Mouse (Mus musculus) embryonic facial prominence, embryonic 14.5 days (tissue): ENCODE results near the gene Fam19a1. TPM values are rescaled to one million over a fixed set of nuclear protein-coding genes. Genes with fewer than 3 reads are reported as not detected.
A peak's percentile ranks its signal among the peaks of the same experiment; 100 is the strongest.

Experiments
- ATAC-seq: fragments of 200-750 bp; cut with Nextera tagmentation; 2 replicates; pipeline ENCODE4 v1.8.0; 2017; ENCODE audit warnings: low read depth, moderate number of reproducible peaks, moderate TSS enrichment
- DNase-seq: peaks from one replicate; pipeline ENCODE4 v3.0.0-alpha.2; 2015; ENCODE audit warnings: low spot score
- H3K27ac ChIP-seq: fragments of 300-500 bp; sonication (generic); replicated peaks from 2 replicates; pipeline ENCODE4 v1.5.1; 2014; ENCODE audit warnings: low read depth, mild to moderate bottlenecking, low read length, moderate library complexity
- H3K27me3 ChIP-seq: fragments of 300-500 bp; sonication (generic); replicated peaks from 2 replicates; pipeline ENCODE4 v1.6.1; 2014; ENCODE audit warnings: low read length; ENCODE audit not compliant: control insufficient read depth, insufficient read depth
- H3K36me3 ChIP-seq: fragments of 300-500 bp; sonication (generic); 2 replicates; pipeline ENCODE4 v1.6.1; 2014; ENCODE audit warnings: low read length, mixed read lengths; ENCODE audit not compliant: control insufficient read depth, insufficient read depth
- H3K4me1 ChIP-seq: fragments of 300-500 bp; sonication (generic); 2 replicates; pipeline ENCODE4 v1.6.1; 2014; ENCODE audit warnings: antibody characterized with exemption, low read length; ENCODE audit not compliant: control insufficient read depth, insufficient read depth
- H3K4me2 ChIP-seq: fragments of 300-500 bp; sonication (generic); 2 replicates; pipeline ENCODE4 v1.6.1; 2014; ENCODE audit warnings: low read depth, mild to moderate bottlenecking, low read length, moderate library complexity, mixed read lengths
- H3K4me3 ChIP-seq: fragments of 300-500 bp; sonication (generic); 2 replicates; pipeline ENCODE4 v1.5.1; 2014; ENCODE audit warnings: low read depth, mild to moderate bottlenecking, low read length
- H3K9ac ChIP-seq: fragments of 300-500 bp; sonication (generic); 2 replicates; pipeline ENCODE4 v1.6.1; 2014; ENCODE audit warnings: low read depth, mild to moderate bottlenecking, low read length, moderate library complexity, mixed read lengths
- H3K9me3 ChIP-seq: fragments of 300-500 bp; sonication (generic); 2 replicates; pipeline ENCODE4 v1.6.1; 2016; ENCODE audit warnings: low read length; ENCODE audit not compliant: control insufficient read depth
- WGBS: fragments of 180-500 bp; shearing (Covaris S2); extraction: QIAGEN DNeasy Blood & Tissue Kit; methylation state at CpG from one replicate; pipeline ENCODE4 v1.1.7; 2014; 5-methylcytosine and 5-hydroxymethylcytosine counted together
- polyA plus RNA-seq: library from polyadenylated mRNA; unstranded; fragments of >200 nt; fragmentation: Nextera tagmentation; extraction: Ambion mirVana; gene quantifications from 2 replicates; pipeline ENCODE4 v1.2.1, GENCODE M21; 2014

Gene Fam19a1
- polyA plus RNA-seq, 1 experiment from 2014 or later, result 2.0 TPM

- ATAC-seq, result peak; percentile 63
- peak; percentile 48 for DNase-seq
- H3K4me2 ChIP-seq, result peak overlapping the region; percentile 83
Measured at GRCm38 (mm10) chr6:96116534-96117272, 3.7 kb downstream of the Fam19a1 start.

GRCm38 (mm10) chr6:96143326-96143725 is 30.4 kb downstream of the Fam19a1 start:
- H3K27ac ChIP-seq, result no peak overlapping the region
- ATAC-seq (no peak), DNase-seq (no peak)
- H3K4me2 ChIP-seq, result no peak overlapping the region
- no peaks in the 10 kb centered on the region for H3K9me3 ChIP-seq
- H3K9ac ChIP-seq, result no peak overlapping the region
- no peaks in the 10 kb centered on the region for H3K4me1 ChIP-seq
- WGBS, result 100% methylated on average over 1 of the region's 1 CpGs
- H3K27me3 ChIP-seq, result no peaks in the 10 kb centered on the region
- no peak overlapping the region for H3K4me3 ChIP-seq
- no peaks in the 10 kb centered on the region for H3K36me3 ChIP-seq

More at GRCm38 (mm10) chr6:96116534-96117272, 3.7 kb downstream of the Fam19a1 start:
- H3K4me1 ChIP-seq, result peaks cover 5% of the 10 kb centered on the region
- peak overlapping the region; percentile 56 for H3K4me3 ChIP-seq
- no peaks in the 10 kb centered on the region for H3K36me3 ChIP-seq
- H3K27me3 ChIP-seq, result no peaks in the 10 kb centered on the region; the same call in 1 of the 2 replicates
- peak overlapping the region; percentile 69 for H3K9ac ChIP-seq
- H3K9me3 ChIP-seq, result no peaks in the 10 kb centered on the region
- no peak overlapping the region; the same call in 1 of the 2 replicates for H3K27ac ChIP-seq
- WGBS, result under 1% methylated on average over 28 of the region's 32 CpGs

- no peaks in the 10 kb centered on the region for H3K9me3 ChIP-seq
- no peaks in the 10 kb centered on the region for H3K4me1 ChIP-seq
- ATAC-seq (no peak), DNase-seq (peak; percentile 33)
- H3K4me3 ChIP-seq, result no peak overlapping the region
- H3K4me2 ChIP-seq, result no peak overlapping the region
- no peaks in the 10 kb centered on the region for H3K27me3 ChIP-seq
- no peak overlapping the region for H3K27ac ChIP-seq
- no peak overlapping the region for H3K9ac ChIP-seq
- 77% methylated on average over 13 of the region's 13 CpGs for WGBS
- H3K36me3 ChIP-seq, result no peaks in the 10 kb centered on the region
Measured at GRCm38 (mm10) chr6:96165403-96165802, 52.4 kb downstream of the Fam19a1 start.

GRCm38 (mm10) chr6:96165818-96166379 is 52.9 kb downstream of the Fam19a1 start, which contains the start of gene 1700123L14Rik:
Gene 1700123L14Rik (minus strand): TSS chr6:96166243.
- H3K9me3 ChIP-seq, result no peaks in the 10 kb centered on the region
- H3K4me2 ChIP-seq, result no peak within 1 kb of the TSS
- no peaks in the 10 kb centered on the region for H3K27me3 ChIP-seq
- no peak within 1 kb of the TSS for H3K27ac ChIP-seq
- H3K36me3 ChIP-seq, result no peaks in the 10 kb centered on the region
- H3K9ac ChIP-seq, result no peak within 1 kb of the TSS
- DNase-seq (no peak), ATAC-seq (no peak)
- no peaks in the 10 kb centered on the region for H3K4me1 ChIP-seq
- 84% methylated on average over 18 of the region's 18 CpGs for WGBS
- no peak within 1 kb of the TSS for H3K4me3 ChIP-seq

GRCm38 (mm10) chr6:96167031-96167430 is 54.1 kb downstream of the Fam19a1 start:
- no peak overlapping the region for H3K9ac ChIP-seq
- ATAC-seq, result no peak
- no peaks in the 10 kb centered on the region for H3K27me3 ChIP-seq
- no peak overlapping the region for H3K4me2 ChIP-seq
- H3K36me3 ChIP-seq, result no peaks in the 10 kb centered on the region
- no peaks in the 10 kb centered on the region for H3K4me1 ChIP-seq
- no peak overlapping the region for H3K27ac ChIP-seq
- no peak overlapping the region for H3K4me3 ChIP-seq
- H3K9me3 ChIP-seq, result no peaks in the 10 kb centered on the region
- DNase-seq, result no peak

GRCm38 (mm10) chr6:96173681-96174080 is 60.7 kb downstream of the Fam19a1 start:
- DNase-seq (no peak), ATAC-seq (no peak)
- no peaks in the 10 kb centered on the region for H3K4me1 ChIP-seq
- no peak overlapping the region for H3K4me2 ChIP-seq
- H3K9ac ChIP-seq, result no peak overlapping the region
- H3K27me3 ChIP-seq, result no peaks in the 10 kb centered on the region
- H3K9me3 ChIP-seq, result no peaks in the 10 kb centered on the region
- WGBS, result 73% methylated on average over 3 of the region's 3 CpGs
- no peak overlapping the region for H3K27ac ChIP-seq
- H3K4me3 ChIP-seq, result no peak overlapping the region
- no peaks in the 10 kb centered on the region for H3K36me3 ChIP-seq

GRCm38 (mm10) chr6:96178530-96178929 is 65.6 kb downstream of the Fam19a1 start:
- Histone ChIP-seq H3K9ac (no peak overlapping the region), H3K4me1 (no peaks in the 10 kb centered on the region), H3K4me3 (no peak overlapping the region), H3K27ac (no peak overlapping the region), H3K4me2 (no peak overlapping the region), H3K27me3 (no peaks in the 10 kb centered on the region), H3K36me3 (no peaks in the 10 kb centered on the region), H3K9me3 (no peaks in the 10 kb centered on the region)
- ATAC-seq, result no peak
- no peak for DNase-seq

GRCm38 (mm10) chr6:96183392-96183791 is 70.4 kb downstream of the Fam19a1 start:
- ATAC-seq (peak; percentile 18; the same call in 1 of the 2 replicates), DNase-seq (peak; percentile 26)
- H3K4me1 ChIP-seq, result no peaks in the 10 kb centered on the region
- no peak overlapping the region for H3K4me3 ChIP-seq
- H3K27me3 ChIP-seq, result no peaks in the 10 kb centered on the region
- H3K36me3 ChIP-seq, result no peaks in the 10 kb centered on the region
- H3K4me2 ChIP-seq, result no peak overlapping the region
- WGBS, result 49% methylated on average over 4 of the region's 4 CpGs
- no peaks in the 10 kb centered on the region for H3K9me3 ChIP-seq
- H3K9ac ChIP-seq, result no peak overlapping the region
- H3K27ac ChIP-seq, result no peak overlapping the region

GRCm38 (mm10) chr6:96186517-96186916 is 73.6 kb downstream of the Fam19a1 start:
- H3K27me3 ChIP-seq, result no peaks in the 10 kb centered on the region
- H3K36me3 ChIP-seq, result no peaks in the 10 kb centered on the region
- H3K4me3 ChIP-seq, result no peak overlapping the region
- WGBS, result 77% methylated on average over 2 of the region's 2 CpGs
- DNase-seq, result no peak
- H3K4me1 ChIP-seq, result no peaks in the 10 kb centered on the region
- H3K9me3 ChIP-seq, result no peaks in the 10 kb centered on the region
- no peak overlapping the region for H3K27ac ChIP-seq
- no peak overlapping the region for H3K4me2 ChIP-seq
- no peak overlapping the region for H3K9ac ChIP-seq
- no peak for ATAC-seq
